Mouse (Mus musculus) stomach, postnatal 0 days (tissue): ENCODE measurements around the gene Magi2. TPM values are rescaled to one million over a fixed set of nuclear protein-coding genes. Genes with fewer than 3 reads are reported as not detected.

ENCODE experiments used
- ATAC-seq: fragments of 200-750 bp; cut with Nextera tagmentation; 2 replicates; pipeline ENCODE4 v1.8.0; 2017; ENCODE audit not compliant: low FRiP score, low TSS enrichment
- DNase-seq: peaks from one replicate; pipeline ENCODE4 v3.0.0-alpha.2; 2016; ENCODE audit warnings: low spot score
- H3K27ac ChIP-seq: fragments of 300-500 bp; sonication (generic); replicated peaks from 2 replicates; pipeline ENCODE4 v1.5.1; 2014; ENCODE audit warnings: mild to moderate bottlenecking, control low read depth
- H3K27me3 ChIP-seq: fragments of 300-500 bp; sonication (generic); 2 replicates; pipeline ENCODE4 v1.6.1; 2014; ENCODE audit warnings: low read length; ENCODE audit not compliant: control insufficient read depth, insufficient read depth
- H3K36me3 ChIP-seq: fragments of 300-500 bp; sonication (generic); 2 replicates; pipeline ENCODE4 v1.6.1; 2014; ENCODE audit warnings: low read length, mixed read lengths; ENCODE audit not compliant: control insufficient read depth, insufficient read depth
- H3K4me1 ChIP-seq: fragments of 300-500 bp; sonication (generic); replicated peaks from 2 replicates; pipeline ENCODE4 v1.6.1; 2014; ENCODE audit warnings: antibody characterized with exemption; ENCODE audit not compliant: control insufficient read depth, insufficient read depth
- H3K4me2 ChIP-seq: fragments of 300-500 bp; sonication (generic); replicated peaks from 2 replicates; pipeline ENCODE4 v1.6.1; 2014; ENCODE audit warnings: low read depth, mild to moderate bottlenecking, control low read depth, moderate library complexity
- H3K4me3 ChIP-seq: fragments of 300-500 bp; sonication (generic); 2 replicates; pipeline ENCODE4 v1.5.1; 2014; ENCODE audit warnings: low read depth, low read length, control low read depth
- H3K9ac ChIP-seq: fragments of 300-500 bp; sonication (generic); 2 replicates; pipeline ENCODE4 v1.6.1; 2014; ENCODE audit warnings: mild to moderate bottlenecking, low read length, control low read depth, mixed read lengths
- H3K9me3 ChIP-seq: fragments of 300-500 bp; sonication (generic); 2 replicates; pipeline ENCODE4 v1.6.1; 2016; ENCODE audit warnings: low read length; ENCODE audit not compliant: control insufficient read depth
- CTCF ChIP-seq: IDR thresholded peaks from 2 replicates; pipeline ENCODE4 v1.5.1; 2016; ENCODE audit warnings: antibody characterized with exemption, low read depth, mild to moderate bottlenecking, moderate library complexity
- EP300 ChIP-seq: optimal IDR thresholded peaks from 2 replicates; pipeline ENCODE3; 2016; ENCODE audit warnings: antibody characterized with exemption
- WGBS: fragments of 180-500 bp; shearing (Covaris S2); extraction: QIAGEN DNeasy Blood & Tissue Kit; methylation state at CpG from one replicate; pipeline ENCODE4 v1.1.7; 2014; 5-methylcytosine and 5-hydroxymethylcytosine counted together
- polyA plus RNA-seq: library from polyadenylated mRNA; unstranded; fragments of >200 nt; fragmentation: Nextera tagmentation; extraction: Ambion mirVana; gene quantifications from 2 replicates; pipeline ENCODE4 v1.2.1, GENCODE M21; 2015

Gene Magi2
- polyA plus RNA-seq, 1 experiment from 2014 or later = 1.9 TPM

- H3K36me3 ChIP-seq = no peaks in the 10 kb centered on the region
- no peaks in the 10 kb centered on the region for H3K4me1 ChIP-seq
- no peak overlapping the region for H3K9ac ChIP-seq
- H3K4me3 ChIP-seq = no peak overlapping the region
- no peak overlapping the region for H3K4me2 ChIP-seq
- no peak overlapping the region for H3K27ac ChIP-seq
- no peaks in the 10 kb centered on the region for H3K9me3 ChIP-seq
- WGBS = 77% methylated on average over 5 of the region's 5 CpGs
- no peak for ATAC-seq
- TF ChIP-seq CTCF (peak; percentile 7; the same call in 1 of the 2 replicates), EP300 (no peak)
- DNase-seq = no peak
- no peaks in the 10 kb centered on the region for H3K27me3 ChIP-seq
Observed at GRCm38 (mm10) chr5:20699116-20699515, 1472.3 kb downstream of the Magi2 start.

DNA sequence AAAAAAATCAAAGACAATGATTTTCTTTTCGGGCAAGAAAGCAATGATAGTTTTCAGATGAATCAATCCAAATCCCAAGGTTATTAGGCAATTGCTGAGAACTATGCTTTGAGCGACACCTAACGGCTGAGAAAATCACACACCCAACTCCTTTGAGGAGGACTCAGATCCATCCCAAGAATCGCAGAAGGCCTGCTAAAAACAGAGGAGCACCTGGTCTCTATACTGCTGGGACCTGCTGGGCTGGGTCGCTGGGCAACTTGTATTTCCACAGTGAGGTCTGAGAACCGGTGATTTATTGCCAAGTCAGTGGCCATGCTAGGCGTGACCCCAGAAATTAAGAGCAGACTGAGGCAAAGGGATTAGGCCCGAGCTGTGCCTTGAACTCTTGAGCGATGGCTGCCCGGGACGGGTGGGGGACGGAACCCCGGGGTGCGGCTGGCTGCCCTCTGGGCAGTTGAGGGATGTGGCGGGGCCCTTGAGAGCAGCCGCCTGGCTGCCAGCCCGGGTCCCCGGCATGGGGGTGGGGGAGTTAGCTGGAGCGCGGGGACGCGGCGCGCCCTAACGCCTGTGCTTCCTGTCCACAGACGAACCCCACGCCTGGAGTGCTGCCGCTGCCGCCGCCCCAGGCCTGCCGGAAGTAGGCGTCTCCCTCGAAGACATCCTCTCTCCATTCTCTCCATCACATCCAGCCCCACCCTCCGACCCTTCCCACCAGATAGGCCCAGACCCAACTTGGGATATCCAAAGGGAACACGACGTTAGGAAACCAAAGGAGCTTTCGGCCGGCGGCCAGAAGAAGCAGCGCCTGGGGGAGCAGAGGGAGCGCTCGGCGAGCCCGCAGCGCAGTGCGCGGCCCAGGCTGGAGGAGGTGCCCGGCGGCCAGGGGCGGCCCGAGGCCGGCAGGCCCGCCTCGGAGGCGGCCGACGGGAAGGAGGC lies 1474.9 kb downstream of the Magi2 start:
- H3K9me3 ChIP-seq = no peaks in the 10 kb centered on the region
- H3K27me3 ChIP-seq = no peaks in the 10 kb centered on the region
- H3K27ac ChIP-seq = peak overlapping the region; percentile 95
- ATAC-seq (peak; percentile 92), DNase-seq (peak; percentile 75)
- under 1% methylated on average over 36 of the region's 57 CpGs for WGBS
- H3K4me2 ChIP-seq = peak overlapping the region; percentile 78
- TF ChIP-seq EP300 = no peak
- TF ChIP-seq CTCF = peak; percentile 91
- peak overlapping the region; percentile 70 for H3K4me3 ChIP-seq
- H3K9ac ChIP-seq = peak overlapping the region; percentile 87
- no peaks in the 10 kb centered on the region for H3K36me3 ChIP-seq
- no peaks in the 10 kb centered on the region for H3K4me1 ChIP-seq

GRCm38 (mm10) chr5:20702480-20703303 lies 1475.9 kb downstream of the Magi2 start:
- no peaks in the 10 kb centered on the region for H3K36me3 ChIP-seq
- H3K27ac ChIP-seq = peak overlapping the region; percentile 95
- H3K4me2 ChIP-seq = peak overlapping the region; percentile 78
- under 1% methylated on average over 51 of the region's 57 CpGs for WGBS
- ATAC-seq = no peak; the same call in 1 of the 2 replicates
- DNase-seq = no peak
- peak overlapping the region; percentile 70 for H3K4me3 ChIP-seq
- H3K27me3 ChIP-seq = no peaks in the 10 kb centered on the region
- no peaks in the 10 kb centered on the region for H3K4me1 ChIP-seq
- peak overlapping the region; percentile 87 for H3K9ac ChIP-seq
- H3K9me3 ChIP-seq = no peaks in the 10 kb centered on the region
- TF ChIP-seq EP300 (no peak), CTCF (peak; percentile 68)

DNA sequence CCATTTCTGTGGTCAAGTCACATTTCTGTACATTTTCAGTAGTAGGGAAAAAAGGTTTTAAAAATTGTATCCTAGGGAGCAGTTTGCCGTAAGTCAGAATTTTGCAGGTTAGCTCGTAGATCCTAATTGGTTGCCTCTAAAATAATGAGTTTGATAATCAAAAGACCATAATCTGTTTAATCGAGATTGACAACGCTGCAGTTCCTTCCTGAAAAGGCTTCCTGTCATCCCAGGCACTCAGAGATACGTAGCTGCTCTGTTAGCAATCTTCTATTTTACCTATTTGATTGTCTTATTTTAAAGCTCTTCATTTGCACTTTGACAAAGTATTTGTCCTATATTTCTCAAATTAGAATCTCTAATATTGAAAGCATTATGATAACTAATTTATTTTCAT lies 1476.5 kb downstream of the Magi2 start:
- peak overlapping the region; percentile 78 for H3K4me2 ChIP-seq
- no peak overlapping the region for H3K27ac ChIP-seq
- no peak for DNase-seq
- TF ChIP-seq EP300 (no peak), CTCF (no peak)
- no peaks in the 10 kb centered on the region for H3K9me3 ChIP-seq
- no peak overlapping the region for H3K4me3 ChIP-seq
- ATAC-seq = no peak
- no peaks in the 10 kb centered on the region for H3K4me1 ChIP-seq
- no peaks in the 10 kb centered on the region for H3K36me3 ChIP-seq
- H3K27me3 ChIP-seq = no peaks in the 10 kb centered on the region
- H3K9ac ChIP-seq = no peak overlapping the region
- WGBS = 79% methylated on average over 5 of the region's 5 CpGs

DNA sequence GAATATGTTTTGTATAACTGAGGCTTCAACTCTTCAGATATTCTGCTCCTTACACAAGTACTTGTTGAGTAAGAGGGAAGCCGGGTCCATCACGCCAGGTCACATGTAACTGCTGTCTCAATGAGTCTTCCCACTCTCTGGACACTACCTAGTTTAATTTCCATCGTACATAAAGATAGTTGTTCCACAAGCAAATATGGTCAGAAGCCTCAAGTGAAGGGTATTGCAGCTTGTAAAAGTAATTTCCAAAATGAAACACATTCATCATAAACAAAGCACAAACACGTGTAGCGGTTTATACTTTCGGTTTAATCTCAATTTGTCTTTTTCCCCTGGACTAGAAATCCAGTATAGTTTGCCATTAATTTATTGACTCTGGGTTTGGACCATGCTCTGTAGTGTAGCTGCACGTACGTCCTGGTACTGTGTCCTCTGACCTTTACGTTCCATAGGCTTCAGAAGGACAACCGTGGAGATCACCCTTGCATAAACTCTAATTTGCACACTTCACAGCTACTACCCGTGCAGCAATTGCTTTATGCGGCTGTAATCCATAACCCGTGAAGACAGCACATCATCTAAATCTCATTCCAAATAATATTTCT lies 1477.2 kb downstream of the Magi2 start:
- TF ChIP-seq CTCF = no peak
- no peak for TF ChIP-seq EP300
- H3K4me2 ChIP-seq = no peak overlapping the region
- no peaks in the 10 kb centered on the region for H3K27me3 ChIP-seq
- WGBS = 87% methylated on average over 13 of the region's 13 CpGs
- no peaks in the 10 kb centered on the region for H3K4me1 ChIP-seq
- ATAC-seq = no peak
- H3K9me3 ChIP-seq = no peaks in the 10 kb centered on the region
- H3K36me3 ChIP-seq = no peaks in the 10 kb centered on the region
- H3K4me3 ChIP-seq = no peak overlapping the region
- no peak for DNase-seq
- H3K27ac ChIP-seq = no peak overlapping the region
- no peak overlapping the region for H3K9ac ChIP-seq
